Mouse (Mus musculus) limb, embryonic 10.5 days (tissue): ENCODE data around the gene Celf6. TPM values are rescaled to one million over a fixed set of nuclear protein-coding genes. Genes with fewer than 3 reads are reported as not detected.
A peak's percentile ranks its signal among the peaks of the same experiment; 100 is the strongest.

Source experiments
- DNase-seq: peaks from one replicate; pipeline ENCODE4 v3.0.0-alpha.2; 2017; ENCODE audit warnings: low spot score
- H3K27ac ChIP-seq: fragments of 300-500 bp; sonication (generic); 2 replicates; pipeline ENCODE4 v1.5.1; 2016; ENCODE audit warnings: mild to moderate bottlenecking
- H3K27me3 ChIP-seq: fragments of 300-500 bp; sonication (generic); 2 replicates; pipeline ENCODE4 v1.6.1; 2016; ENCODE audit warnings: low read depth, mild to moderate bottlenecking; ENCODE audit not compliant: poor library complexity, severe bottlenecking
- H3K36me3 ChIP-seq: fragments of 300-500 bp; sonication (generic); 2 replicates; pipeline ENCODE4 v1.6.1; 2016; ENCODE audit warnings: mild to moderate bottlenecking, moderate library complexity
- H3K4me1 ChIP-seq: fragments of 300-500 bp; sonication (generic); 2 replicates; pipeline ENCODE4 v1.6.1; 2016
- H3K4me3 ChIP-seq: fragments of 300-500 bp; sonication (generic); 2 replicates; pipeline ENCODE4 v1.5.1; 2016; ENCODE audit warnings: mild to moderate bottlenecking, moderate library complexity
- H3K9me3 ChIP-seq: fragments of 300-500 bp; sonication (generic); replicated peaks from 2 replicates; pipeline ENCODE4 v1.6.1; 2016; ENCODE audit warnings: mild to moderate bottlenecking
- WGBS: fragments of 180-500 bp; shearing (Covaris S2); methylation state at CpG from one replicate; pipeline ENCODE4 v1.1.7; 2016; 5-methylcytosine and 5-hydroxymethylcytosine counted together
- polyA plus RNA-seq: library from polyadenylated mRNA; unstranded; fragments of >200 nt; fragmentation: Nextera tagmentation; extraction: Ambion mirVana; gene quantifications from 2 replicates; pipeline ENCODE4 v1.2.1, GENCODE M21; 2016

Gene Celf6
- polyA plus RNA-seq, 1 experiment from 2014 or later, result not detected

GRCm38 (mm10) chr9:59655958-59656634 is 78.4 kb downstream of the Celf6 start, which contains the start of gene Pkm:
Pkm (plus strand) TSS chr9:59656368.
- Histone ChIP-seq H3K27ac (peak within 1 kb of the TSS; percentile 98), H3K36me3 (peaks cover 38% of the 10 kb centered on the region), H3K4me3 (peak within 1 kb of the TSS; percentile 85), H3K4me1 (peaks cover 41% of the 10 kb centered on the region), H3K9me3 (no peaks in the 10 kb centered on the region), H3K27me3 (no peaks in the 10 kb centered on the region)
- DNase-seq, result peak; percentile 98
- WGBS, result under 1% methylated on average over 46 of the region's 46 CpGs

Other genes starting within 250 kb of the Celf6 start
- 16.6 and 16.9 TPM in 2 replicates for gene Bbs4, start 224.4 kb upstream of the Celf6 start, polyA plus RNA-seq
- 17.4 and 22.1 TPM in 2 replicates for gene Arih1, start 91.3 kb upstream of the Celf6 start, polyA plus RNA-seq
- gene Hexa, start 38.4 kb upstream of the Celf6 start, polyA plus RNA-seq, result 38.9 and 46.1 TPM in 2 replicates
- gene Tmem202, start 38.1 kb upstream of the Celf6 start, polyA plus RNA-seq, result not detected in 2 replicates
- 30.4 and 33.3 TPM in 2 replicates for gene Parp6, start 39.4 kb downstream of the Celf6 start, polyA plus RNA-seq
- gene Pkm, start 78.5 kb downstream of the Celf6 start, polyA plus RNA-seq, result 2,645 and 3,210 TPM in 2 replicates
- gene Gramd2, start 102.2 kb downstream of the Celf6 start, polyA plus RNA-seq, result 0.15 and 0.30 TPM in 2 replicates
- 16.0 and 16.6 TPM in 2 replicates for gene Senp8, start 172.8 kb downstream of the Celf6 start, polyA plus RNA-seq
- gene Myo9a, start 173.0 kb downstream of the Celf6 start, polyA plus RNA-seq, result 8.5 and 12.3 TPM in 2 replicates